Mouse (Mus musculus) E14TG2a.4 (cell line): ENCODE results near the gene Abce1.

Experiments
- CTCF ChIP-seq: conservative IDR thresholded peaks from 2 replicates; pipeline ENCODE4 v1.5.1; 2014; ENCODE audit warnings: low read length
- NANOG ChIP-seq: IDR thresholded peaks from 2 replicates; pipeline ENCODE4 v1.6.1; 2014; ENCODE audit warnings: borderline replicate concordance, low read length, mixed read lengths
- POU5F1 ChIP-seq: IDR thresholded peaks from 2 replicates; pipeline ENCODE4 v1.6.1; 2014; ENCODE audit warnings: low read length, borderline replicate concordance

- no peak for TF ChIP-seq CTCF
- TF ChIP-seq POU5F1 = no peak
- TF ChIP-seq NANOG = no peak
Observed at GRCm38 (mm10) chr8:79638707-79639549, 72.6 kb downstream of the Abce1 start.
